Mouse (Mus musculus): ENCODE results near the gene BC052040.

Gene BC052040

GRCm38 (mm10) chr2:115601280-115601679, 19.8 kb downstream of the BC052040 start:
- no peak for DNase-seq (ENCODE audit: low spot score)

DNA sequence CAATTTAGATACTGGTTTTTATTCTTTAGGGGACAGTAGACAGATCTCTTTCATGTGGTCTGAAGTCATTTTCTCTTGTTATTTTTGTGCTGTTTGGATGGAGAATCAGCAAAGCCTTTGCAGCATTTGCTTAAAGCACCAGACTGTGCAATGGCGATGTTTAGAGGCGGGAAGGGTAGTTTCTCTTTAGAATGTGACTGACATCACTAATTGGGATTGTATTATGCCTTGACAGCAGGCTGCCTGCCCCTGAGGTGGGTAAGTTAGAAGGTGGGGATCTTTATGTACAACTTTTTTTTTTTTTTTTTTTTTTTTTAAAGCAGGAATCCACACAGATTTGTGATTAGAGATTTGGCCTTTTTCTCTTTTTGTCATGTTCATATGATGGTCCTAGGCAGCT, 20.6 kb downstream of the BC052040 start:
- DNase-seq (ENCODE audit: low spot score), result no peak

- DNase-seq (ENCODE audit: low spot score), result no peak
These were observed 22.6 kb downstream of the BC052040 start for GRCm38 (mm10) chr2:115604132-115604531.

DNA sequence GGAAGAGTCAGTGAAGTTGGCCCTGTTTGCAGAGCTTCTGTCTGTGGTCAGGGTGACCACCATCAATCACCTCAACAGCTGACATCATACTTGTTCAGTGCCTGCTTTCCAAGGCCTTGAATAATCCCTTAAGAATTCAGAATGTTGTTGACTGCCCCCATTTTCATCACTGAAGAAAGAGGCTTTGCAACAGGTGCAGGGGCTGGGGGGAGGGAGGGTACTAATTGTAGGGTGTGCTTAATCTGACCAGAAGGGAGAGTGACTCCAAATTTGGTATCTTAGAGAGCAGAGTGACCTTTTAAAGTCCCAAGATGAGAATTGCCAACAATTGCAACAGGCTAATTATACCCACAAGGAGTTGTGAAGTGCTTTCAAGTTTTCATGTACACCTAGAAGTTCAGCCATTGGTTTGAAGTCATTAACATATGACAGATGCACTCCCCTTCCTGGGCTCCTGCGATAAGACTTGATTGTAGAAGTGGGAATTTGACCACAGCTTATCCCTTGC, 24.4 kb downstream of the BC052040 start:
- no peak for DNase-seq (ENCODE audit: low spot score)

GRCm38 (mm10) chr2:115609020-115609419, 27.5 kb downstream of the BC052040 start:
- no peak for DNase-seq (ENCODE audit: low spot score)

- no peak for DNase-seq (ENCODE audit: low spot score)
These were observed 28.6 kb downstream of the BC052040 start for GRCm38 (mm10) chr2:115610092-115610491.

GRCm38 (mm10) chr2:115610503-115610902, 29.0 kb downstream of the BC052040 start:
- no peak for DNase-seq (ENCODE audit: low spot score)

- no peak for DNase-seq (ENCODE audit: low spot score)
These were observed 32.5 kb downstream of the BC052040 start for GRCm38 (mm10) chr2:115613830-115614520.

- DNase-seq (ENCODE audit: low spot score), result no peak
These were observed 47.0 kb downstream of the BC052040 start for GRCm38 (mm10) chr2:115628471-115628870.

- no peak for DNase-seq (ENCODE audit: low spot score)
These were observed 49.5 kb downstream of the BC052040 start for GRCm38 (mm10) chr2:115631031-115631434.

DNA sequence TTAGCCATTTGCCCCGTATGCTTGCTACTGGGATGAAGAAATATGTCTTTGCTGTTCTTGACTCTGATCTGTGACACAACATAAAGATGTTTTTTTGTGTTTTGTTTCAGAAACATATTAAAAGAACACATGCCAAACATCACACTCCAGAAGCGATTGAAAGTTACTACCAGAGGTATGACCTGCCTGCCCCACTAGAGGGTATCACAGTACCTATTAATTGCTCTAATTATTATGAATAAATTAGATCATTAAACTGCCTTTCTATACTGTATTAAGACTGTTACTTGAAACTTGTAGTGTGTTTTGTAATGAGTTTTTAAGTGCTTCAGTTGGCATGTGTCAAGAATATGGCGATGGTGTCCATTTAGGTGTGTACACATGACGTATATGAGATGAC, 50.3 kb downstream of the BC052040 start:
- DNase-seq (ENCODE audit: low spot score), result no peak

GRCm38 (mm10) chr2:115650203-115650602, 68.7 kb downstream of the BC052040 start:
- DNase-seq (ENCODE audit: low spot score), result no peak

GRCm38 (mm10) chr2:115659712-115660111, 78.2 kb downstream of the BC052040 start:
- no peak for DNase-seq (ENCODE audit: low spot score)

DNA sequence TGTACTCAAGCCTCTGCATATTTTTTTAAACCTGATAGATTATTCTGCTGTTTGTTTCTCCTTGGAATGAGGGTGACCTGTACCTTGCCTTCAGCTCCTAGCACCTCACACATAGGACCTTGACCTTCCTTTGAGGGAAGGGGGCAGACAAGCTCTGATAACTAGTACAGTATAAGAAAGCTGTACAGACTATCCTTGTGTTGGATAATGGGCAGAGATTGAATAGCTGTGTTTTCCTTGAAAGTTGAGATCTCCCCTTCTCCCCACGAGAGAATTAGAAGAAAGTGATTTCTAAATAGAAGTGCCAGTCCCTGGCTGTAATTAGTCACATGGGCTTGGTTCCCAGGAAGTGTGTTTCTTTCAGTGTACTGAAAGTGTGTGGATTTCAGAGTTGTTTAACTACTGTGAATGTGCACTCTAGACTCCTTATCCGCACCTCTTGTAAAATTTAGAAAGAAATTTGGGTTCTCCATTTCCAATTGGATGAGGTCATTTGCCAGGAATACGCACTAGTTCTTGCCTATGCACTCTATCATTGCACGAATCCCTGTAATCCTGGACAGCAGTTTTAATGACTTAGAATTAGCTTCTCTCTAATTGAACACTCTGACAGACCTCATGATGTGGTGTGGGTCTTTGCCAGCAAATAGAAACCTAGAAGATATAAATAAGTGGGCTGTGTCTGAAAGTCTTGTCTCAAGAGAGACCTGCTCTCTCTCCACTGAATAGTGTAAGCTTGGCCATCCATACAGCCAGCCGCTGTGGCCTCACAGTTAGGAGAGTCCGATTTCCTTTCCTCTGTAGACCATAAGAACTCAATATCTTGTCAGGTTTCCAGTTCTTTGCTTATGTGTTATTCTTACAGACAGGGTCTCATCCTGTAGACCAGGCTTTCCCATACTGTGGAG, 79.0 kb downstream of the BC052040 start:
- no peak for DNase-seq (ENCODE audit: low spot score)

DNA sequence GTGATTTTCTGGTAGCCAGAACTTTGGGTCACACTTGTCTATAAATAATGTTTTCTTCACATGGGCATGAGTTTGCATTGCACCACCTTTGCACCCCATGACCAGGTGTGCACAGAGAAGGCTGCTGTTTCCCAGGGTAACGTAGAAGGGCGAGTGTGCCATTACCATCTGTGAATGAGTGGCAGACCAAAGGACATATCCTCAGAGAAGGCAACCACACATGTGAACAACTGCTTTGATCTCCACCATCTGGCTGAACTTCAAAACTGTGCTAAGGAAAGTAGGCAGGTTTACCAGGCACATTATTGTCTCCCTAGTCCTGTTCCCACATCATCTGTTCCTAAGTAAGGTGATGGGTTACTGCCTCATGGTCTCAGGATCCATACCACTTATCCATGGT, 86.0 kb downstream of the BC052040 start:
- DNase-seq (ENCODE audit: low spot score), result no peak

- DNase-seq (ENCODE audit: low spot score), result no peak
These were observed 91.6 kb downstream of the BC052040 start for GRCm38 (mm10) chr2:115673054-115673660.

DNA sequence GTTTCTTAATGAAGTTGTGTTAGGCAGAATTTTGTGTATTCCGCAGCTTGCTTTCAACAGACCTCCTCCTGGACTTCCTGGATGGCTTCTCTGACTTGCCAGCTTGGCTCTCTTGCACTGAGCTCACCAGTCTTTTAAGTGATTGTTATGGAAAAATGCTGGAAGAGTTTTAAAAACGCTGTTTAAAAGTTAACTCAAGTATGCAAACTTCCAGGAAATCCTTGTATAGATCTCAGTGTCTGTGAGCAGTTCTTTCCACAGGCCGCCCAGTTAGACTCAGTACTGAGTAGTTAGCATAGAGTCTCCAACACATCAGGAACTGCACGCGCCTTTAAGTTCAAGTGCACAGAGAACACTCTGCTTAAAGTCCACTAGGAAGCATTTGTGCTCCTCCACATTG, 97.3 kb downstream of the BC052040 start:
- DNase-seq (ENCODE audit: low spot score), result no peak

- no peak for DNase-seq (ENCODE audit: low spot score)
These were observed 103.7 kb downstream of the BC052040 start for GRCm38 (mm10) chr2:115685250-115685649.

- DNase-seq (ENCODE audit: low spot score), result no peak
These were observed 106.1 kb downstream of the BC052040 start for GRCm38 (mm10) chr2:115687612-115688011.

- DNase-seq (ENCODE audit: low spot score), result no peak
These were observed 106.8 kb downstream of the BC052040 start for GRCm38 (mm10) chr2:115688282-115688681.

- DNase-seq (ENCODE audit: low spot score), result no peak
These were observed 112.3 kb downstream of the BC052040 start for GRCm38 (mm10) chr2:115693841-115694240.

DNA sequence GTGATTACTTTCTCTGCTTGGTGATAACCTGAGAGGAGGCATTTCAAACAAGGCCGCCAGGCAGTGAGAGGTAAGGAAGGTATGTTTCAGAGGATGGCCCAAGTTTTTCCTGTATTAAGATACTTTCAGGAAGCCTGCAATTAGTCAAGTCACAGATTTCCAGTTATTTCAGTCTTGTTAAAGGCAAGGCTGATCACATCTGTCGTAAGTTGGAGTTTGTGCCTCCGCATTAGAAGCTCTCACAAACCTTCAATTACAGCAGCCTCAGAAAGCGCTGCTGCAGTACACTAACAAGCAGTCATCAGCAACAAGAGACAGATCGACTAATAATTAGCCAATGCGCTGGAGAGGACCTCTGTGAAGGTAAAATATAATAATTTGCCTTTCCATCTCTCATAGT, 112.9 kb downstream of the BC052040 start:
- DNase-seq (ENCODE audit: low spot score), result no peak

DNA sequence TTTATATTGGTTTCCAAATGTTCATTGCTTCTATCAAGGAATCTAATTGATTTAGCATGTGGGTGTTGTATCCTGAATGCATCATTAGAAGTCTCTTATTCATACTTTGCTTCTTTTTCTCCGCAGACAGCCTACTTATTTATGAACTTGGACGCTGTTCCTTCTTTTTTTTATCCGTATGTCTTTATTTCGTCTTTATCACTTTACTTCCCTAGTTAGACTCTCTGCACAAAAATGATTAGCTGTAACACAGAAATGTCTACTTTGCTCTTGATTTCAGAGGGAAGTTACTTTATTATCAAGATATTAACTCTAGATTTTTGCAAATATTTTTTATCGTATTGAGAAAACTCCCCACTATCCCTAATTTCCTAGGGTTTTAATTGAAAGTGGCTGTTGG, 117.5 kb downstream of the BC052040 start:
- no peak for DNase-seq (ENCODE audit: low spot score)

All from spleen, adult 12 weeks (tissue).